Mouse (Mus musculus): ENCODE data around the gene Aars. TPM values are rescaled to one million over a fixed set of nuclear protein-coding genes. Genes with fewer than 3 reads are reported as not detected.

The Aars gene
- total RNA-seq, 1 experiment: 211 TPM

GRCm38 (mm10) chr8:111034276-111034675 is 1.3 kb downstream of the Aars start:
- no peak for DNase-seq (ENCODE audit: low read depth, low spot score)
- no peaks in the 10 kb centered on the region for H3K9me3 ChIP-seq (ENCODE audit: control insufficient read depth, insufficient read depth, low read depth, low read length)
- H3K9ac ChIP-seq (ENCODE audit: insufficient read depth, low read depth, low read length, poor library complexity, severe bottlenecking): peak overlapping the region; percentile 84
- peaks cover 23% of the 10 kb centered on the region for H3K36me3 ChIP-seq (ENCODE audit: control insufficient read depth, insufficient read depth, low read length, poor library complexity, severe bottlenecking)
- H3K4me1 ChIP-seq (ENCODE audit: control insufficient read depth in 2 of 2, insufficient read depth in 2 of 2, low read length in 2 of 2, poor library complexity in 1 of 2): peaks cover 3 to 6% of the 10 kb centered on the region in 2 experiments
- peak overlapping the region; percentile 74 for H3K27ac ChIP-seq (ENCODE audit: insufficient read depth, low read depth, low read length, poor library complexity, severe bottlenecking)
- in situ Hi-C loops (cut with MboI; ENCODE audit: low sequenced_read_pairs in 2 of 2, unreplicated experiment in 2 of 2): no loop called here
- TF ChIP-seq HCFC1 (IDR thresholded peaks at IDR 0.05; ENCODE audit: borderline replicate concordance, insufficient read depth, low read length) (no peak), MAFK (IDR thresholded peaks at IDR 0.05; ENCODE audit: insufficient read depth, low read depth, low read length) (peak; percentile 48; the same call in 1 of the 2 replicates)
- peak overlapping the region; percentile 66 to 83 for H3K4me3 ChIP-seq (ENCODE audit: insufficient read depth in 1 of 2, low read depth in 1 of 2, low read length in 2 of 2, poor library complexity in 1 of 2, severe bottlenecking in 1 of 2)

- TF ChIP-seq MAFK (IDR thresholded peaks at IDR 0.05; ENCODE audit: insufficient read depth, low read depth, low read length): no peak
- TF ChIP-seq ZNF384 (IDR thresholded peaks at IDR 0.05; ENCODE audit: low read depth, low read length): no peak
- TF ChIP-seq ZC3H11A (IDR thresholded peaks at IDR 0.05; ENCODE audit: borderline replicate concordance, low read depth, low read length): no peak
- no peak for TF ChIP-seq CHD2 (IDR thresholded peaks at IDR 0.05; ENCODE audit: low read depth, low read length)
- TF ChIP-seq HCFC1 (IDR thresholded peaks at IDR 0.05; ENCODE audit: borderline replicate concordance, insufficient read depth, low read length): no peak
- H3K4me3 ChIP-seq (ENCODE audit: insufficient read depth in 1 of 2, low read depth in 1 of 2, low read length in 2 of 2, poor library complexity in 1 of 2, severe bottlenecking in 1 of 2): no peak overlapping the region
- no peak overlapping the region for H3K9ac ChIP-seq (ENCODE audit: insufficient read depth, low read depth, low read length, poor library complexity, severe bottlenecking)
- H3K4me1 ChIP-seq (ENCODE audit: control insufficient read depth in 2 of 2, insufficient read depth in 2 of 2, low read length in 2 of 2, poor library complexity in 1 of 2): peaks cover 3 to 5% of the 10 kb centered on the region in 2 experiments
- H3K9me3 ChIP-seq (ENCODE audit: control insufficient read depth, insufficient read depth, low read depth, low read length): no peaks in the 10 kb centered on the region
- in situ Hi-C loops (cut with MboI; ENCODE audit: low sequenced_read_pairs in 2 of 2, unreplicated experiment in 2 of 2): no loop called here
- no peak overlapping the region for H3K27ac ChIP-seq (ENCODE audit: insufficient read depth, low read depth, low read length, poor library complexity, severe bottlenecking)
- no peak for DNase-seq (ENCODE audit: low read depth, low spot score)
- peaks cover 38% of the 10 kb centered on the region for H3K36me3 ChIP-seq (ENCODE audit: control insufficient read depth, insufficient read depth, low read length, poor library complexity, severe bottlenecking)
Observed at GRCm38 (mm10) chr8:111036591-111036990, 3.6 kb downstream of the Aars start.

GRCm38 (mm10) chr8:111042546-111042945 is 9.6 kb downstream of the Aars start:
- in situ Hi-C loops (cut with MboI; ENCODE audit: low sequenced_read_pairs in 2 of 2, unreplicated experiment in 2 of 2): loop anchor here (10.0 kb wide), 1 partner anchor 198 kb away; the partner anchor contains the start of genes Cog4 (in 2 of the 2) and Sf3b3 (in 2 of the 2)
- H3K4me3 ChIP-seq (ENCODE audit: insufficient read depth in 1 of 2, low read depth in 1 of 2, low read length in 2 of 2, poor library complexity in 1 of 2, severe bottlenecking in 1 of 2): no peak overlapping the region
- no peaks in the 10 kb centered on the region for H3K9me3 ChIP-seq (ENCODE audit: control insufficient read depth, insufficient read depth, low read depth, low read length)
- peaks cover 0 to 3% of the 10 kb centered on the region in 2 experiments; a peak in 1 of 4 replicates for H3K4me1 ChIP-seq (ENCODE audit: control insufficient read depth in 2 of 2, insufficient read depth in 2 of 2, low read length in 2 of 2, poor library complexity in 1 of 2)
- no peak overlapping the region for H3K27ac ChIP-seq (ENCODE audit: insufficient read depth, low read depth, low read length, poor library complexity, severe bottlenecking)
- peaks cover 65% of the 10 kb centered on the region for H3K36me3 ChIP-seq (ENCODE audit: control insufficient read depth, insufficient read depth, low read length, poor library complexity, severe bottlenecking)
- H3K9ac ChIP-seq (ENCODE audit: insufficient read depth, low read depth, low read length, poor library complexity, severe bottlenecking): no peak overlapping the region
- DNase-seq (ENCODE audit: low read depth, low spot score): no peak
- TF ChIP-seq ZNF384 (IDR thresholded peaks at IDR 0.05; ENCODE audit: low read depth, low read length): no peak

- Histone ChIP-seq H3K9ac (ENCODE audit: insufficient read depth, low read depth, low read length, poor library complexity, severe bottlenecking) (no peak overlapping the region), H3K27ac (ENCODE audit: insufficient read depth, low read depth, low read length, poor library complexity, severe bottlenecking) (no peak overlapping the region), H3K9me3 (ENCODE audit: control insufficient read depth, insufficient read depth, low read depth, low read length) (no peaks in the 10 kb centered on the region), H3K4me3 (ENCODE audit: insufficient read depth in 1 of 2, low read depth in 1 of 2, low read length in 2 of 2, poor library complexity in 1 of 2, severe bottlenecking in 1 of 2) (no peak overlapping the region), H3K36me3 (ENCODE audit: control insufficient read depth, insufficient read depth, low read length, poor library complexity, severe bottlenecking) (peaks cover 69% of the 10 kb centered on the region), H3K4me1 (ENCODE audit: control insufficient read depth in 2 of 2, insufficient read depth in 2 of 2, low read length in 2 of 2, poor library complexity in 1 of 2) (peaks cover 0 to 3% of the 10 kb centered on the region in 2 experiments; a peak in 1 of 4 replicates)
- DNase-seq (ENCODE audit: low read depth, low spot score): no peak
- TF ChIP-seq ZNF384 (IDR thresholded peaks at IDR 0.05; ENCODE audit: low read depth, low read length): peak; percentile 48; the same call in 1 of the 2 replicates
- TF ChIP-seq ZC3H11A (IDR thresholded peaks at IDR 0.05; ENCODE audit: borderline replicate concordance, low read depth, low read length): no peak
- in situ Hi-C loops (cut with MboI; ENCODE audit: low sequenced_read_pairs in 2 of 2, unreplicated experiment in 2 of 2): loop anchor here (10.0 kb wide), 1 partner anchor 199 kb away; the partner anchor contains the start of genes Cog4 (in 2 of the 2) and Sf3b3 (in 2 of the 2)
Observed at GRCm38 (mm10) chr8:111044003-111044734, 11.2 kb downstream of the Aars start.

GRCm38 (mm10) chr8:111048694-111049093 is 15.8 kb downstream of the Aars start:
- in situ Hi-C loops (cut with MboI; ENCODE audit: low sequenced_read_pairs in 2 of 2, unreplicated experiment in 2 of 2): loop anchor here (10.0 kb wide), 1 partner anchor 204 kb away; the partner anchor contains the start of genes Cog4 (in 2 of the 2) and Sf3b3 (in 2 of the 2)
- no peak for DNase-seq (ENCODE audit: low read depth, low spot score)
- H3K4me1 ChIP-seq (ENCODE audit: control insufficient read depth in 2 of 2, insufficient read depth in 2 of 2, low read length in 2 of 2, poor library complexity in 1 of 2): no peaks in the 10 kb centered on the region
- H3K27ac ChIP-seq (ENCODE audit: insufficient read depth, low read depth, low read length, poor library complexity, severe bottlenecking): no peak overlapping the region
- TF ChIP-seq ZC3H11A (IDR thresholded peaks at IDR 0.05; ENCODE audit: borderline replicate concordance, low read depth, low read length): no peak
- peak; percentile 41; the same call in 1 of the 2 replicates for TF ChIP-seq ZNF384 (IDR thresholded peaks at IDR 0.05; ENCODE audit: low read depth, low read length)
- no peak overlapping the region for H3K4me3 ChIP-seq (ENCODE audit: insufficient read depth in 1 of 2, low read depth in 1 of 2, low read length in 2 of 2, poor library complexity in 1 of 2, severe bottlenecking in 1 of 2)
- H3K9ac ChIP-seq (ENCODE audit: insufficient read depth, low read depth, low read length, poor library complexity, severe bottlenecking): no peak overlapping the region
- H3K36me3 ChIP-seq (ENCODE audit: control insufficient read depth, insufficient read depth, low read length, poor library complexity, severe bottlenecking): peaks cover 73% of the 10 kb centered on the region
- H3K9me3 ChIP-seq (ENCODE audit: control insufficient read depth, insufficient read depth, low read depth, low read length): no peaks in the 10 kb centered on the region

All from ES-E14 (cell line).